Mouse (Mus musculus): Measurements from ENCODE around the gene Polrmt.
A peak's percentile ranks its signal among the peaks of the same experiment; 100 is the strongest.

Gene Polrmt

DNA sequence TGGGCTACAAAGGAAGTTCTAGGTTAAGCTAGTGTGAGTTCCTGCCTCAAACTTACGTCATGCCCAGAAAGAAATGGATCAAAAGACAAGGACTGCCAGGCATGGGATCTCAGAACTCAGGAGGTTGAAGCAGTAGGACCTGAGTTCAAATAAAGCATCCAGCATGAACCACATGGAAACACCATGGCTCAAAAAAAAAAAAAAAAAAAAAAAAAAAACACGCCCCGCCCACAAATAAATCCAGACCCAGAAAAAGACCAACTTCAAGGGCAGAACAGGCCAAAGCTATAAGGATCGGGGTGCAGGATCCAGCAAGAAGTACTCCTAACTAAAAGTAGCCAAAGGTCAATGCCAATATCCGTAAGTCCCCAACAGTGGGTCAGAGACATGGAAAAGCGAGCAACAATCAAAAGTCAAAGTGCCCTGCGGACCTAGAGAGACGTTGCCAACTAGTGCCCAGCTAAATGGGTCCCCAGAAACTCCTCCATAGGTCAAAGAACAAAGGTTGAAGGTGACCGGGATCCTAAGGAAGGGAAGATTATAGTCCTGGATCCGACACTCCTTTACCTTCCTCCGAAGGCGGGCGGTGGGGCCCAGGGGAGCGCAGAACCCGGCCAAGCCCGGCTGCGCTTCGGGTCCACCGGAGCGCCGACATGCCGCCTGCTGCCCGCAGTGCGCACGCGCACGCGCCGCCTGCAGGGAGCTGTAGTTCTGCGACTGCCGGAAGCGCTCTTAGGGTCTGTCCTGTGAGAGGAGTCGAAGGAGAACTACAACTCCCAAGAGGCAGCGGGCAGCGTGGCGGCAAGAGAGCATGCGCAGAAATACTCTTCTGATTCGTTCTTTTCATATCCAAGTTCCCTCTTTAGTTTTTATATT, at the start of gene Polrmt:
Polrmt (minus strand) TSS at position 684 of the 876 bp plus-strand sequence.
- DNase-seq (ENCODE audit: low spot score in 2 of 2), result peak; percentile 94

DNA sequence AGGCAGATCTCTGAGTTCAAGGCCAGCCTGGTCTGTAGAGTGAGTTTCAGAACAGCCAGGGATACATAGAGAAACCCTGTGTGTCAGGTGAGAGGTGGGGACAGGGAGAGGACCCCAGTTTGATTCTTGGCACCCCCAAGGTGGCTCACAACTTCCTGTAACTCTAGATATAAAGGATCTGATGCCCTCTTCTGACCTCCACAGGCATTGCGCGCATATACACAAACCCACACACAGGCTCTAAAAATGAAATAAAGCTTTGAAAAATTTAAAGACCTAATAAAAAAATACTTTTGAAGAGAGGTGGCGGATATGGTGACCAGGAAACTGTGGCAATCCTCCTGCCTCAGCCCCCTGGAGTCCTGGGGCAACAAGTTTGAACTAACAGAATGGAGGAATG, 49.5 kb upstream of the Polrmt start:
- DNase-seq (ENCODE audit: low spot score in 2 of 2), result no peak

DNA sequence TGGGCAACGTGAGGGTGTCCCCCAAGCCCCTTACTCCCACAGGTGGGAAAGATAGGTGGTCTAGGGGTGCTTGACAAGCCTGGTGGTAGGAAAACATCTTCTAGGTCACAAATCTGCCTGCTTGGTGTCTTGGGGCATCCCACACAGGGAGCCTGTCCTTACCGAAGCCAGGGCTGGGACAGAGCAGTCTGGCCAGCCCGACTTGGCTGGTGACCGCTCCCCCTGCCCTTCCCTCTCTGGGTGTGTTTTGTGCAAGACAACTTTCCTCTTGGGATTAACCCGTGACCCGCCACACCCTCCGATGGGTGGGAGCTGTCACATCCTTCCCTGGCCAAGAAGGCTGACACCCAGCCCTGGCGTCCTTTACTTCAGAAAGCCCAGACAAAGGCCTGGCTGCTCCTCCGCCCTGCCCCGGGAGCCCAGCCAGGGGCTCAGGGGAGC, 48.1 kb upstream of the Polrmt start:
- DNase-seq (ENCODE audit: low spot score in 2 of 2), result peak; percentile 71 to 75

DNA sequence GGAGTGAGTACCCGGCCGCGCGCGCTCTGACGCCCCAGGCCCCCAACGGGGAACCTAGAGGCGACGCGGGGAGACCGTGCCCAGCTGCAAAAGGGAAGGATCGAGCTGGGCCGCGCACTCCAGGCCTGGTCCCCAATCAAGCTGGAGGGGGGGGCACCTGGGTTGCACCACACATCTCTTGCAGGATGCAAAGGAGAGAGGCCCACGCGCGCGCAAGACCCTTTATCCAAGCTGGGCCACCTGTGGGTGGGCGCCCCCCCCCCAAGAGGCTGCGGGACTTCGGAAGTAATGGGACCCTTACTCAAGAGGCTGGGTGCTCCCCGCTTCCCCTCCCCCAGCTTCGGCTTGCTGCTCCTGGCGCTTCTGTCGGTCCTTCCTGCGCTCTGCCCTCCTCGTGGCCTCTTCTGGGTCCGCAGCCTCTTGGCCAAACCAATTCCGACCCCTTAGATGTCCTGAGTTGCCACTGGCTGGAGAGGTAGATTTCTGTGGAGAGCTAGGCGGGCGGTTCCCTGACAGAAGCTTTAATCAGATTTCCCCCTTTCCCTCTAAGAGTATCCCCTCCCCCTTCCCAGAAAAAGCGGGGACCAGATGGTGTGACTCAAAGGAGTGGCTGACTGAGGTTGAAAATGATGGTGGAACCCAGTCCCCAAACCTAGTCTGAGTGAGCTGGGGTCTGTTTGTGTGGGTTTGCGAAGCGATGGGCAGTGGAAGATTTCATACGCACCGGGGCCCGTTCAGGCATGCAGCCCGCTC, 47.5 kb upstream of the Polrmt start:
- DNase-seq (ENCODE audit: low spot score in 2 of 2), result no peak

DNA sequence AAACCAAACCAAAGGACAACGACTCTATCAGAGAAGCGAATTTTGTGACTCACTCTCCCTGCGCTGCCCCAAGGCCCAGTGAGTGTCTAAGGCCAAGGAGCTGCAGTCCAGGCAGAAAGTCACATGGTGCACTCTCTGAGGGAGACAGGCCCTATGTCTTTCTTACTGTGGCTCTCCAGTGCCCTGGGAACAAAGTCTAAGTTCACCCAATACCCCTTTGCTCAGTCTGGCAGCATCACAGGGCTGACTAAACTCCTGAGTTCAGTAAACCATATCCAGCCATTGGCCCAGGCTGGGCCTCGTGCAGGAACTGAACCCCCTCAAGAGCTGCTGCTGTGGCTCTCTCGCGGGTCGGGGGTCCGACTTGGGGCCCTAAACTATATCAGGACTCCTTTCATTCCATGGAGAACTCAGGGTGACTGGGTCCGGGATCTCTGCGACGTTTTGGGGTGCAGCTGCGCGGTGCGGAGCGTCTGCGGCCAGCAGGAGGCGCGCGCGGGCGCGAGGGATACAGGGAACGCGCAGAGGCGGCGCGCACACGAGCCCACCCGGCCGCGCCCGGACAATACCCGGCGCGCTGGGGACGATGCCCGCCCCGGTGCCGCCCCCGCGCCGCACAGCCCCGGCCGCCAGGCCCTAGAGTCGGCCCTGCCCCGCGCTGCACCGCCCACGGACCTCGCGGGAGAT, 46.8 kb upstream of the Polrmt start, which contains the start of gene Palm:
Palm (plus strand) TSS at position 522 of the 687 bp plus-strand sequence.
- peak; percentile 70 to 80 for DNase-seq (ENCODE audit: low spot score in 2 of 2)

DNA sequence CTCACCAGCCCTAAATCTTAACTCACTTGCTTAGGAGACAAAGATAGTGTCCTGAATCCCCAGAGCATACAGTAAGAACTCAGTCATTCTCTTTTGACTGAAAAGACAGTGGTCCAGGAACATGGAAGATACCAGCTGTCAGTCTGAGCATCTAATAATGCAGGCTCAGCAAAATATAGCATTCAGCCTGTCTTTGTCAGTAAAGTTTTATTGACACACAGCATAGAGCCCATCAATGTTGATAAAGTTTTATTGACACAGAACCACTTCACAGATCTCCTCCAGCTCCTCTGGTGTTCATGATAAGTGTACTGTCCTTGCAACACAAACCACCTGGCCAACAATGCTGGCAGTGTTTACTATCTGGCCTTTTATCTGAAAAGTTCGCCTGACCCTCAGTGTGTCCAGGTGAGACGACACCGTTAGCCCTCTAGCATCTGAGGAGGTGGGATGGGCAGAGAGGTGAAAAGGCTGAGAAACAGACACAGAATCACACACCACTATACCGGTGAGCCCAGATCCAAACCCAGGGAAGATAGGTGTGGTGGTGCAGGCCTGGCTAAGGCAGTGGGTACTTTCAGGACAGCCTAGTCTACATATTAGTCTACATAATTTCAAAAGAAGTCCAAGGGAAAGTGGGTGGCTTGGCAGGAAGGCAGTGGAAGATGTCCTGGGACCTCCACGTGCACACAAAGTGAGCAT, 46.1 kb upstream of the Polrmt start:
- DNase-seq (ENCODE audit: low spot score in 2 of 2), result no peak

DNA sequence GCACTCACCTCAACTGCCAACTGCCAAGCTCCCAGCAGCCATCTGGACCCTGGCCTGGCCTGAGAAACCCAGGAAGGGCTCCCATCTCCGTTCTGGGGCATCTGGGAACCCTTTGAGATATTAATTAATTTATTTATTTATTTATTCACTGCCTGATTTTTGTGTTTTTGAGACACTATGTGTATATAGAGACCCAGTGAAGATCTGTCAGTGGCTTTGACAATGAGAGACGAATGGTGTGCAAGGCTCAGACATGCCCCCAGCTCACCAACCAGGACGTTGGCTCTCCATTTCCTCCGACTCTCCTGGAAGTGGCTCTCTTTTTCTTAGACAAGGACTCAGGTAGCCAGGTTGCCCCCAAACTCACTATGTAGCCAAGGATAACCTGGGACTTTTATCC, 44.5 kb upstream of the Polrmt start, which contains the start of gene Prss57:
Prss57 (minus strand) TSS at position 101 of the 400 bp plus-strand sequence.
- DNase-seq (ENCODE audit: low spot score in 2 of 2), result no peak

DNA sequence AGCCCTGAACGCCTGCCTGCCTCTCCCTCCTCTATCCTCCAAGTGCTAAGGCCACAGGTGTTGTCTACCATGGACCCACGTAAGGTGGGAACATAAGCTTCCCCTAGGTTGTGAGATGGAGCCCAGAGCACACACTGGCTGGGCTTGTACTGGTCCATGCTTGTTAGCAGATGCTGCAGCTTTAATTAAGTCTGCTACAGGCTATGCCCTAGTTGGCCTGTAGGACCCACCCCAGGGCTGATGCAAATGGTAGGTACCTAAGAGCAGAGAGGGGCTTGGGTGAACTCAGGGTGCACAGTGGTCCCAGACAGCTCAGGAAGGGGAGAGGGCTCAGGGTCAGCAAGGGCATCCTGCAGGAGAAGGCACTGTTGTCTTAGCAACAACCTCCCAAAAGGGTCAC, 43.2 kb upstream of the Polrmt start:
- no peak for DNase-seq (ENCODE audit: low spot score in 2 of 2)

DNA sequence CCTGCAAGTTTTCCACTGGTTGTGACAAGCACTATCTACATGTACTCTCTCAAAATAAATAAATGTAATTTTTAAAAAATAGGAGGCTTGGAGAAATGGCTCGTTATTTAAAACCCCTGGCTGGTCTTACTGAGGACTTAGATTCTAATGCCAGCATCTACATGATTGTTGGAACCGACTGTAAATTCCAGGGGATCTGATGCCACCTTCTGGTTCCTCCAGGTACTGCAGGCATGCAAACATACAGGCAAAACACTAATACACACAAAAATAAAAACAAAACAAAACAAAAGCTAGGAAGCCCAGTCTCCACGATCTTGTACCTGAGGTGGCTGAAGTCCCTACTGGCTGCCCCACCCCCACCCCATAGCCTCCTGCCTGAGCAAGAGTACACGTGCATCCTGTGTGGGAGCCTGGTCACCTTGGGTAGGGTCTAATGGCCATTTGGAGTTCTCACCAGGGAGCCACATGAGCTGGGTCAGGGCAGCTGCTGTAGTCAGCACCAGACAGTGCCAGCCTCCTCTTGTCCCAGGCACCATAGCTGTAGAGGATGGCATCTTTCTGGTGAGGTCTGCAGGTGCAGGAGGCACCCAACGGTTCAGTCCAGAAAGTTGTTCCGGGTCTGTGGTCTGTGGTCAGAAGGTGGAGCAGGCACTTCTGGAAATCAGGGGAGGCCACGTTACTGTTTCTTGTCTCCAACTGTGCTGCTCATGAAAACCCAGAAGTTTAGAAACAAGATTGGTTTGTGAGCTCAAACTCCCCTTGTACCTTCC, 42.2 kb upstream of the Polrmt start:
- peak; percentile 57 to 82 for DNase-seq (ENCODE audit: low spot score in 2 of 2)

DNA sequence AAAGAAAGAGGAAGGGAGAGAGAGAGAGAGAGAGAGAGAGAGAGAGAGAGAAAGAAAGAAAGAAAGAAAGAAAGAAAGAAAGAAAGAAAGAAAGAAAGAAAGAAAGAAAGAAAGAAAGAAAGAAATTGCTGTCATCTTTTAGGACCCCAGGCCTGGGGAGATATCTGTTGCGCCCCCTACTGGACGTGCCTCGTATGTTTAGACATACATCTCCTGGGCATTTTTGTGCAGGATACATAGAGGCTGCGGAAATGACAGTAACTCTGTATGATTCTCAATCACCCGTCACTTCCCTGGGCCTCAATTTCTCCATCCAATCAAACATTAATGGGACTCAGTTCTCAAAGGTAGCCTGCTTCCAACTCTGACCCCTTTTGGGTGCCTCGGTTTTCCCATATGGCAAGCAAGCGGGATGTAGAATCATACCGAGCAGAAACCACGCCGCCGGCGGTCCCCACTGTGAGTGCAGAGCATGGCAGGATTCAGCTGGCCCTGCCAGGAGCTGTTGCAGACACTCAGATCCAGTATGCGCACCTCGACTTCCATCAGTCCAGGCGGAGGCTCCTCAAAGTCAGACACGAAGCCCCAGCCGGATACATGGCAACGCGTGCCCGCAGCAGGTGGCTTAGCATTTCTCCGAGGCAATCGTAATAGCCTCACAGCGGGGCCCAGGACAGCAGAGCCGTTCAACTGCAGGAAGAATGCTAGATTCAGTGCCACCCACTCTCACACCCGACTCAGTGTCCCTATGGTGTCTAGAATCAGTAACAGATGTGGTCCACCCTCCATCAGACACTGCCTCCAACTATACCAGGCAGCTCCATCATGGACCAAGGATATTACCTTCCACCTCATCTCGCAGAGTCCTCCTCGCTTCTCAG, 37.8 kb upstream of the Polrmt start:
- DNase-seq (ENCODE audit: low spot score in 2 of 2), result no peak

DNA sequence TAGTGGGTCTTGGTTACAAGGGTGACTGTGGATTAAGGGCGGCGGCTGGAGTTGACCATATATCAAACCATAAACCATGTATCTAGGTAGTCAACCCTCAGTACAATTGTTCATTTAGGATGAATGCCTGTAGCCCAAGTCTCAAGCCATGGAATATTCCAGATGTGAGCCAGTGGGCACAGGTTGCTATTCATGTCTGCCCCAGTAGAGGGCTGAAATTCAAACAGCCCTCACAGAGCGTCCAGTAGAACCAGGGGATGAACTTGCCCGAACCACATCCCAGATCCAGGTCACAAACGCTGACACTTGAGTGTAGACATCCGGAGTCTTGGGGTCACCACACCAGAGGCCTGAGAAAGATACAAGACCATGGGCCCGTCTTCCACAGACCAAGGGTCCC, 36.7 kb upstream of the Polrmt start:
- DNase-seq (ENCODE audit: low spot score in 2 of 2), result no peak

DNA sequence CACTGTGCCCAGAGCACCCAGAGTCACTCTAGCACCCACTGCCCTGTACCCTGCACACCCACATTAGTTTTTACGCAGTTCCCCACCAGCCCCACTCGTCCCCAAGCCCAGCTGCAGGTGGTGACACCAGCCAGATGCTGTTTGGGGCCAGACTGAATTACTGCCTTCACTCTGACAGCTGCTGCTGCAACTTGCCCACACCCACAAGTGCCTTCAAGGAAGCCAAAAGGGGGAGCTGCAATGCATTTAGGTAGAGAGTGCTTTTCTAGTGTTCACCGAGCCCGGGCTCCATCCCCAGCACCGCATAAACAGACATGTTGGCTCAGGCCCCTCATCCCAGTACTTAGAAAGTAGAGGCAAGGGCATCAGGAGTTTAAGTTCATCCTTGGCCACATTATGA, 35.6 kb upstream of the Polrmt start:
- no peak for DNase-seq (ENCODE audit: low spot score in 2 of 2)

DNA sequence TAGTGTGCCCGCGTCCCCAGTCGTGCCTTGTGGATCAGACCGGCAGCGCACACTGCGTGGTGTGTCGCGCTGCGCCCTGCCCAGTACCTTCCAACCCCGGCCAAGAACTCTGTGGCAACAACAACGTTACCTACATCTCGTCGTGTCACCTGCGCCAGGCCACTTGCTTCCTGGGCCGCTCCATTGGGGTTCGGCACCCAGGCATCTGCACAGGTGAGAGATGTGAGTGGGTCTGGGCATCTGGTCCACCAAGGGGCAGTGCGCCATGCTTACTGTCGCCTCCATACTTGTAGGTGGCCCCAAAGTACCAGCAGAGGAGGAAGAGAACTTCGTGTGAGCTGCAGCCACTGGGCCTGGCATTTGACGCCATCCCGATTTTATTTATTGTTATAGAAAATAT, 34.8 kb upstream of the Polrmt start:
- DNase-seq (ENCODE audit: low spot score in 2 of 2), result no peak

DNA sequence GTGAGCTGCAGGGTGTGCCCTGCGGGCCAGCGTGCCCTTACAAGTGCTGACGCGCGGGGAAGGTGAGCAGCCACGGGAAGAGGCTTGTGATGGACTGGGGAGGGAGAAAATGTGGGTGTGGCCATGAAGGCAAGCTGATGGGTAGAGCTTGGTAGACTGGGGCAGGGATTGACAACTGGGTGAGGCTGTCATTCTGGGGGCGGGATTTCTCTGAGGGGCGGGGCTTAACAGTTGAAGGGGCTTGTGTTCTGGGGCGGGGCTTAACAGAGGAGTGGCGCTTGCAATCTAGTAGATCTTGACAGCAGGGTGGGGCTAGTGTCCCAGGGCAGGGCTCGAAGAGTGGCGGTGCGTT, 34.3 kb upstream of the Polrmt start:
- DNase-seq (ENCODE audit: low spot score in 2 of 2), result no peak

DNA sequence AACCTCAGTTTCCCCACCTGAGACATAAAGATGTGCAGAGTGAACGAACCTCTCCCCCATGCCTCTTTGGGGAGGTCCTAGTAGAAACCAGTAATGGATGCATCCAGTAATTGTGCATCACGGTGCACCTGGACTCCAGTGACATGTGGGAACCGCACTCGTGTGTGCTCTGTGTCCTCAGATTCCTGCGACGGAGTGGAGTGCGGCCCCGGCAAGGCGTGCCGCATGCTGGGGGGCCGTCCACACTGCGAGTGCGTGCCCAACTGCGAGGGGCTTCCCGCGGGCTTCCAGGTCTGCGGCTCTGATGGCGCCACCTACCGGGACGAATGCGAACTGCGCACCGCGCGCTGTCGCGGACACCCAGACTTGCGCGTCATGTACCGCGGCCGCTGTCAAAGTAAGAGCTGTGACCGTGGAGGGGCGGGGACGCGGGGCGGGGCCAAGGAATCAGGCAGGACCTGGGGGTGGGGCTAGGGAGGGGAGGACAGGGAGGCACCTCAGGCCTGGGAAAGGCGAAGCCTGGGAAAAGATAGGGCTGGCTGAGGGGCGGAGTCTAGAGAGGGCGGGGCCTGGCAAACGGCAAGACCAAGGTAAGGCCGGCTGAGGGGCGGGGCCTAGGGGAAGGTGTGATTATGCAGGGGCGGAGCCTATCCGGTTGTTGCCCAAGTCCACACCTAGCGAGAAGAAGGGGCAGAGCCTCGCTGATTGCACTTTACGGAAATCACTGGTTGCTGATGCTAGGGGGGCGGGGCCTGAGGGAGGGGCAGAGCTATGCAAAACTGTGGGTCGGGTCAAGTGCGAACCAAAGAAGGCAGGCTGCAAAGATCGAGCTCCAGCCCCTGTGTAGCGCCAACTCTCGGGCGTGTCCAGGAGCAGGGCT, 33.6 kb upstream of the Polrmt start:
- peak; percentile 95 for DNase-seq (ENCODE audit: low spot score in 2 of 2)

DNA sequence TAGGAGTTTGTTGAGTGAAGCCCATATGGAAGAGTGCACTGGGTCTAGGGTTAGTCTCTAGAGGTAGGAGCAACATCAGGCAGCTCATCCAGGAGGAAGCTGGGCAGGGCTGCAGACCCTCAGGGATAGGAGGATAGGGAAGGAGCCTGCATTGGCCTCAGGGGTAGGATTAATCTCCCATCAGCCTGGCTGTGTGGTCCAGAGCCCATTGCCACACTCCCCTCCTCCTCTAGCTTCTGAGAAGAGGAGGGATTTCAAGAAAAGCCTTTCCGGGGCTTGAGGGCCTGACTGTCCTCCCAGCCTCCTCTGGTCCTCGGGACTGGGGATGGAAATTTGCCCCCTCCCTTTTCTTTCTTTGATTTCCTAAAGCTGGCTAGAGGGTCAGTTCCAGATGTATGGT, 32.8 kb upstream of the Polrmt start:
- DNase-seq (ENCODE audit: low spot score in 2 of 2), result no peak

DNA sequence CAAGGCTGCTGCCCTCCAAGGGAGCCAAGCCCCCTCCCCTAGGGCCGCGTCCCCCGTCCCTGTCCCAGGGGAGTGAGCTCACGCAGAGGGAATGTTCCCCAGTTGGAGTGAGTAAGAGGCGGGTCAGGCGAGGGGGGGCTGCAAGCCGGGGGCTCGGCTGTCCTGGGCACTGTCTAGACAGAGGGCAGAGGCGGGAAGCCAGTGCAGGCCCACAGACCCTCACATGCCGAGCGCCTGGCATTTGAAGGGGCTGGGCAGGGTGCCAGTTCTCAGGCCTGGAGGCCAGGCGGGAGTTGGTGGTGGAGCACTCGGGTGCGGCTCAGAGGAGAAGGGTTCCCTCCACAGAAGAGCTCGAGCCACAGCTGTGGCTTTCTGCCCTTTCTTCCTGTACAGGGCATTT, 31.6 kb upstream of the Polrmt start:
- DNase-seq (ENCODE audit: low spot score in 2 of 2), result peak; percentile 67 to 70

DNA sequence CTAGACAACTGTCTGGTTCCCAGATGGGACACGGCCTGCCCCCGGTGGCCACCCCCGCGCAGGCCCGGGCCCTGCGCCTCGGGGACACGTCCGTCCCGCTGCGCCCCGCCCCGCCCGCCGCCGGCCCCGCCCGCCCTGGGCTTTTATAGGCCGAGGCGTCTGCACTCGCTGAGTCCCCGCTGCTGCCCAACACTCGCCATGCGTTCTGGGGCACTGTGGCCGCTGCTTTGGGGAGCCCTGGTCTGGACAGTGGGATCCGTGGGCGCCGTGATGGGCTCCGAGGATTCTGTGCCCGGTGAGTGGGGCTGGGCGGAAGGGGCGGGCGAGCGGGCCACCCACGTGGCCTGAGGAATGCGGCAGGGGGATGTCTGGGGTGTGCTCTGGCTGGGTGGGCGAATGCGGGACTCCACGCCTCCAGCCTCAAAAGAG, 30.7 kb upstream of the Polrmt start, which contains the start of gene Fstl3:
Fstl3 (plus strand) TSS at position 170 of the 429 bp plus-strand sequence.
- DNase-seq (ENCODE audit: low spot score in 2 of 2), result no peak
